Mouse (Mus musculus) small intestine, adult 2 months (tissue): ENCODE measurements around the gene Ier2.

Source experiments
- CTCF ChIP-seq: fragments of 200-500 bp; IDR thresholded peaks from 2 replicates; pipeline ENCODE4 v1.5.1; 2012; ENCODE audit warnings: low read depth, mild to moderate bottlenecking, control low read depth, inconsistent platforms, low read length, moderate library complexity, mixed read lengths; ENCODE audit not compliant: insufficient replicate concordance, insufficient read length; ENCODE audit errors: extremely low read depth
- POLR2A ChIP-seq: fragments of 200-500 bp; IDR thresholded peaks from 2 replicates; pipeline ENCODE4 v1.6.1; 2012; ENCODE audit warnings: low read depth, mild to moderate bottlenecking, control low read depth, inconsistent platforms, low read length, moderate library complexity

DNA sequence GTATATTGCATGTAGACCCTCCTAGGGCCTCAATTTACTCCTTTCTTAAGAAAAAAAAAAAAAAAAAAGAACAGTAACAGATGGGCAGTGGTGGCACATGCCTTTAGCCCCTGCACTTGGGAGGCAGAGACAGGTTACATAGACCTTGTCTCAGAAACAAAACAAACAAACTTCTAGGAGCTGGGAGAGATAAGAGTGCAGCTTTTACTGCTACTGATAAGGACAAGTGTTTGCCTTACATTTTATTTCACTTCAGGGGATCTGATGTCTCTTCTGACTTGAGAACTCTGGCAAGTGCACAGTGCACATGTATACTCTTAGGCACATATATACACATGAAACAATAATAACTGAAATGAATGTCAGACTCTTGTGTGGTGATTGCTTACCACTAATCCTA is 5.4 kb downstream of the Ier2 start:
- TF ChIP-seq CTCF (no peak), POLR2A (no peak)
